Mouse (Mus musculus) gastrocnemius, postnatal 14 days (tissue): ENCODE results near the gene Ccdc110. TPM values are rescaled to one million over a fixed set of nuclear protein-coding genes. Genes with fewer than 3 reads are reported as not detected.

Source experiments
- DNase-seq: peaks from one replicate; pipeline ENCODE4 v3.0.0; 2021; ENCODE audit warnings: mixed read lengths
- intact Hi-C: fragments of 180-260 bp; cut with DNase I; formaldehyde crosslinking; loops from one replicate; pipeline ENCODE4 v1.15.1; 2025; ENCODE audit warnings: low total_unique reads
- long read RNA-seq, 2 experiments: library from polyadenylated mRNA; stranded (forward); transcript quantifications; one replicate each; pipeline ENCODE4 v2.0.0; 2021
- total RNA-seq, 2 experiments: library from RNA; stranded (reverse); gene quantifications; 2 replicates each; pipeline ENCODE4 v1.2.3; 2021

The Ccdc110 gene
- not detected for total RNA-seq
- long read RNA-seq, experiment 1 = 0 reads
- long read RNA-seq, experiment 2 = 0 reads

GRCm38 (mm10) chr8:45934582-45935014, at the start of gene Ccdc110:
Gene Ccdc110 (plus strand): TSS chr8:45934619.
- peak; percentile 96 for DNase-seq
- intact Hi-C loops = loop anchor here (5.0 kb wide), 4 partner anchors 117 to 497 kb away; no protein-coding TSS in a partner anchor

GRCm38 (mm10) chr8:45885202-45885685, 49.2 kb upstream of the Ccdc110 start, which contains the start of gene Pdlim3:
Gene Pdlim3 (plus strand): TSS chr8:45885461.
- intact Hi-C loops = loop anchor here (10.0 kb wide), 1 partner anchor 60 kb away; no protein-coding TSS in a partner anchor

GRCm38 (mm10) chr8:45885775-45886174, 48.6 kb upstream of the Ccdc110 start:
- DNase-seq = peak; percentile 26
- intact Hi-C loops = loop anchor here (10.0 kb wide), 1 partner anchor 61 kb away; no protein-coding TSS in a partner anchor

More at GRCm38 (mm10) chr8:45885202-45885685, 49.2 kb upstream of the Ccdc110 start, which contains the start of gene Pdlim3:
- peak; percentile 72 for DNase-seq

- no peak for DNase-seq
- intact Hi-C loops = loop anchor here (10.0 kb wide), 1 partner anchor 65 kb away; no protein-coding TSS in a partner anchor
These were observed 44.7 kb upstream of the Ccdc110 start for GRCm38 (mm10) chr8:45889737-45890136.

- no peak for DNase-seq
- intact Hi-C loops = no loop called here
These were observed 37.8 kb upstream of the Ccdc110 start for GRCm38 (mm10) chr8:45896590-45896989.

- DNase-seq = no peak
- intact Hi-C loops = no loop called here
These were observed 34.6 kb upstream of the Ccdc110 start for GRCm38 (mm10) chr8:45899783-45900182.

GRCm38 (mm10) chr8:45901626-45902025, 32.8 kb upstream of the Ccdc110 start:
- intact Hi-C loops = no loop called here
- DNase-seq = no peak

- intact Hi-C loops = no loop called here
- DNase-seq = no peak
These were observed 30.8 kb upstream of the Ccdc110 start for GRCm38 (mm10) chr8:45903659-45904058.

GRCm38 (mm10) chr8:45905591-45906250, 28.7 kb upstream of the Ccdc110 start:
- intact Hi-C loops = no loop called here
- DNase-seq = no peak

GRCm38 (mm10) chr8:45906251-45906619, 28.2 kb upstream of the Ccdc110 start:
- intact Hi-C loops = no loop called here
- no peak for DNase-seq

- intact Hi-C loops = no loop called here
- DNase-seq = no peak
These were observed 20.7 kb upstream of the Ccdc110 start for GRCm38 (mm10) chr8:45913707-45914106.

GRCm38 (mm10) chr8:45916496-45916895, 17.9 kb upstream of the Ccdc110 start:
- intact Hi-C loops = no loop called here
- DNase-seq = no peak

- intact Hi-C loops = no loop called here
- peak; percentile 27 for DNase-seq
These were observed 17.3 kb upstream of the Ccdc110 start for GRCm38 (mm10) chr8:45917040-45917679.

GRCm38 (mm10) chr8:45918891-45919290, 15.5 kb upstream of the Ccdc110 start:
- no peak for DNase-seq
- intact Hi-C loops = no loop called here

GRCm38 (mm10) chr8:45920392-45920791, 14.0 kb upstream of the Ccdc110 start:
- intact Hi-C loops = no loop called here
- DNase-seq = peak; percentile 26

- intact Hi-C loops = no loop called here
- DNase-seq = no peak
These were observed 12.3 kb upstream of the Ccdc110 start for GRCm38 (mm10) chr8:45922116-45922515.

- intact Hi-C loops = loop anchor here (5.0 kb wide), 3 partner anchors 120 to 500 kb away; no protein-coding TSS in a partner anchor
- no peak for DNase-seq
These were observed 2.6 kb downstream of the Ccdc110 start for GRCm38 (mm10) chr8:45936986-45937385.

GRCm38 (mm10) chr8:45946283-45946682, 11.9 kb downstream of the Ccdc110 start:
- no peak for DNase-seq
- intact Hi-C loops = no loop called here

GRCm38 (mm10) chr8:45950622-45951021, 16.2 kb downstream of the Ccdc110 start:
- intact Hi-C loops = no loop called here

GRCm38 (mm10) chr8:45970894-45971293, 36.5 kb downstream of the Ccdc110 start:
- no peak for DNase-seq
- intact Hi-C loops = no loop called here

More at GRCm38 (mm10) chr8:45950622-45951021, 16.2 kb downstream of the Ccdc110 start:
- DNase-seq = no peak
